Mouse (Mus musculus): ENCODE measurements around the gene Fkbp3.

Fkbp3 gene

DNA sequence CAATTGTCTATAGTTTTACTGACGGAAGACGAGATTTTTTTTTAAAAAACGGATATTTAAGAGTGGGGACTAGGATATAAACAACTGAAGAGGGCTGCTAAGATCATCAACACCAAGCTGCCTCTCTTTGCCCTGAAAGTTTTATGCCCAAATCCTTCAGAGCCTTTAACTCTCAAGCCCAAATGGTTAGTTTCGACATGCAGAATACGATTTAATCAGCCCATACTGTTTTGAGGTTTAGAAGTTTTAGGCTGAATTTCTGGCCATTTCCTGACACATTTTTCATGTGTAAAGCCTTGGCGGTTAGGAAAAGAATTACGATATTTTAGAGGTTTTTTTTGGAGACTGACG lies 38.0 kb downstream of the Fkbp3 start:
- DNase-seq (ENCODE audit: low spot score in 2 of 2): no peak

DNA sequence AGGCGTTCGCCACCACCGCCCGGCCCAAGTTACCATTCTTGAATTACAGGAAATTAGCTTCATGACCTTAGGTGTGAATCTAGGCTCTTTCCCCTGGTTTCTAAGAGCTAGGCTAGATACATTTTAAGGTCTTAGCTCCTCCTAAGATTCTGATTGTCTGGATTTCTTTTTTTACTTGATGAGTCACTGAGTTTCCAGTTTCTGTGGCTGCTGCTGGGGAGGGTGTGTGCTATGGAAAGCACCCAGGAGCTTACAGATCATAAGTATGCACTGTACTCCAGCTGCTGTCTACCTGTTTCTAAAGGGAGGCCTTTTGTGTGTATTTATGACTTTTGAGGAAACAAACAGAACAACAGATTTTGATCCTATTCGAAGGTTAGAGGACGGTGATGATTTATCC lies 51.0 kb downstream of the Fkbp3 start:
- DNase-seq (ENCODE audit: low spot score in 2 of 2): no peak
